Mouse (Mus musculus) embryonic fibroblast, embryonic 13.5 days (primary cell): ENCODE data around the gene Tm2d3. TPM values are rescaled to one million over a fixed set of nuclear protein-coding genes. Genes with fewer than 3 reads are reported as not detected.

Source experiments
- H3K27ac ChIP-seq: 2 replicates; pipeline ENCODE4 v1.5.1; 2012; ENCODE audit warnings: low read length, control low read depth, inconsistent platforms; ENCODE audit not compliant: insufficient read depth
- H3K4me1 ChIP-seq: 2 replicates; pipeline ENCODE4 v1.6.1; 2011; ENCODE audit warnings: low read length; ENCODE audit not compliant: control insufficient read depth, insufficient read depth
- H3K4me3 ChIP-seq: 2 replicates; pipeline ENCODE4 v1.5.1; 2011; ENCODE audit warnings: mild to moderate bottlenecking, control low read depth, low read length; ENCODE audit not compliant: insufficient read depth
- CTCF ChIP-seq: IDR thresholded peaks from 2 replicates; pipeline ENCODE4 v1.5.1; 2011; ENCODE audit warnings: mild to moderate bottlenecking, control low read depth, low read length, moderate library complexity, borderline replicate concordance; ENCODE audit not compliant: insufficient read depth
- POLR2A ChIP-seq: IDR thresholded peaks from 2 replicates; pipeline ENCODE4 v1.6.1; 2011; ENCODE audit warnings: low read depth, mild to moderate bottlenecking, control low read depth, low read length, moderate library complexity
- polyA plus RNA-seq: library from polyadenylated mRNA; stranded (reverse); fragments of >200 nt; gene quantifications from 2 replicates; pipeline ENCODE4 v1.2.4, GENCODE M21; 2011; ENCODE audit warnings: low read depth; ENCODE audit not compliant: missing spikeins, insufficient read length

Tm2d3 gene
- polyA plus RNA-seq, 1 experiment: 83.5 TPM

GRCm38 (mm10) chr7:65742857-65743256 lies 51.9 kb downstream of the Tm2d3 start:
- TF ChIP-seq POLR2A: no peak
- TF ChIP-seq CTCF: no peak
- Histone ChIP-seq H3K4me3 (no peak overlapping the region), H3K4me1 (no peaks in the 10 kb centered on the region), H3K27ac (no peak overlapping the region)

- Histone ChIP-seq H3K4me1 (no peaks in the 10 kb centered on the region), H3K27ac (no peak overlapping the region), H3K4me3 (no peak overlapping the region)
- TF ChIP-seq POLR2A: no peak
- no peak for TF ChIP-seq CTCF
These were observed 57.3 kb downstream of the Tm2d3 start for GRCm38 (mm10) chr7:65747990-65748955.

Other genes starting within 250 kb of the Tm2d3 start
- gene Tjp1, start 163.4 kb upstream of the Tm2d3 start, polyA plus RNA-seq: 75.2 and 80.4 TPM in 2 replicates
- 5.6 and 8.7 TPM in 2 replicates for gene Tarsl2, start 46.3 kb upstream of the Tm2d3 start, polyA plus RNA-seq
- gene Pcsk6, start 170.6 kb downstream of the Tm2d3 start, polyA plus RNA-seq: 12.1 and 19.2 TPM in 2 replicates